Mouse (Mus musculus) thymus, adult 2 months (tissue): ENCODE data around the gene Slc23a2. TPM values are rescaled to one million over a fixed set of nuclear protein-coding genes. Genes with fewer than 3 reads are reported as not detected.

Experiments used
- DNase-seq: peaks from one replicate; pipeline ENCODE4 v3.0.0; 2021
- H3K27ac ChIP-seq: fragments of 200-500 bp; 2 replicates; pipeline ENCODE4 v1.5.1; 2012; ENCODE audit warnings: low read length, control low read depth; ENCODE audit not compliant: control insufficient read depth, insufficient read depth
- H3K27me3 ChIP-seq: fragments of 200-500 bp; 2 replicates; pipeline ENCODE4 v1.6.1; 2012; ENCODE audit warnings: mild to moderate bottlenecking, low read length, moderate library complexity, mixed read lengths; ENCODE audit not compliant: control insufficient read depth, insufficient read depth
- H3K36me3 ChIP-seq: fragments of 200-500 bp; 2 replicates; pipeline ENCODE4 v1.6.1; 2012; ENCODE audit warnings: mild to moderate bottlenecking, low read length, moderate library complexity; ENCODE audit not compliant: control insufficient read depth, insufficient read depth
- H3K4me1 ChIP-seq: fragments of 200-500 bp; replicated peaks from 2 replicates; pipeline ENCODE4 v1.6.1; 2012; ENCODE audit warnings: low read length; ENCODE audit not compliant: control insufficient read depth, insufficient read depth
- H3K4me3 ChIP-seq: fragments of 200-500 bp; 2 replicates; pipeline ENCODE4 v1.5.1; 2012; ENCODE audit warnings: mild to moderate bottlenecking, low read length, control low read depth, moderate library complexity; ENCODE audit not compliant: control insufficient read depth, insufficient read depth
- CTCF ChIP-seq: fragments of 200-500 bp; IDR thresholded peaks from 2 replicates; pipeline ENCODE4 v1.5.1; 2012; ENCODE audit warnings: mild to moderate bottlenecking, control low read depth, low read length, moderate library complexity, borderline replicate concordance; ENCODE audit not compliant: control insufficient read depth, poor library complexity, insufficient read depth; ENCODE audit errors: extremely low read depth
- POLR2A ChIP-seq: fragments of 200-500 bp; IDR thresholded peaks from 2 replicates; pipeline ENCODE4 v1.6.1; 2012; ENCODE audit warnings: mild to moderate bottlenecking, low read length, control low read depth, moderate library complexity; ENCODE audit not compliant: control insufficient read depth, poor library complexity, insufficient read depth; ENCODE audit errors: extremely low read depth
- WGBS: fragments of 180-500 bp; shearing (Covaris S2); methylation state at CpG from one replicate; pipeline ENCODE4 v1.1.7; 2018; 5-methylcytosine and 5-hydroxymethylcytosine counted together
- polyA plus RNA-seq: library from polyadenylated mRNA; depleted of rRNA; stranded (reverse); fragments of >200 nt; gene quantifications from 2 replicates; pipeline ENCODE4 v1.2.3, GENCODE M21; 2012

The Slc23a2 gene
- polyA plus RNA-seq, 1 experiment: 51.7 TPM

- no peaks in the 10 kb centered on the region for H3K27me3 ChIP-seq
- peaks cover 27% of the 10 kb centered on the region for H3K4me1 ChIP-seq
- H3K4me3 ChIP-seq: no peak overlapping the region
- DNase-seq: no peak
- 94% methylated on average over 5 of the region's 5 CpGs for WGBS
- TF ChIP-seq POLR2A (no peak), CTCF (no peak)
- no peaks in the 10 kb centered on the region for H3K36me3 ChIP-seq
- no peak overlapping the region for H3K27ac ChIP-seq
Measured at GRCm38 (mm10) chr2:132036326-132036725, 108.6 kb downstream of the Slc23a2 start.

GRCm38 (mm10) chr2:132035470-132035835 is 109.5 kb downstream of the Slc23a2 start:
- H3K27ac ChIP-seq: peak overlapping the region; percentile 77

GRCm38 (mm10) chr2:132034590-132035469 is 110.1 kb downstream of the Slc23a2 start:
- peaks cover 28% of the 10 kb centered on the region for H3K4me1 ChIP-seq
- H3K36me3 ChIP-seq: no peaks in the 10 kb centered on the region
- H3K4me3 ChIP-seq: no peak overlapping the region
- no peaks in the 10 kb centered on the region for H3K27me3 ChIP-seq
- 79% methylated on average over 4 of the region's 4 CpGs for WGBS
- peak overlapping the region; percentile 77 for H3K27ac ChIP-seq
- DNase-seq: no peak
- no peak for TF ChIP-seq POLR2A
- TF ChIP-seq CTCF: no peak

More at GRCm38 (mm10) chr2:132035470-132035835, 109.5 kb downstream of the Slc23a2 start:
- TF ChIP-seq CTCF (no peak), POLR2A (no peak)
- H3K27me3 ChIP-seq: no peaks in the 10 kb centered on the region
- no peak overlapping the region for H3K4me3 ChIP-seq
- peaks cover 29% of the 10 kb centered on the region for H3K4me1 ChIP-seq
- 24% methylated on average over 11 of the region's 11 CpGs for whole genome bisulfite sequencing
- H3K36me3 ChIP-seq: no peaks in the 10 kb centered on the region
- peak; percentile 54 for DNase-seq

- Histone ChIP-seq H3K4me1 (peaks cover 46% of the 10 kb centered on the region), H3K4me3 (no peak overlapping the region), H3K27ac (no peak overlapping the region), H3K36me3 (no peaks in the 10 kb centered on the region), H3K27me3 (no peaks in the 10 kb centered on the region)
- WGBS: 95% methylated on average over 11 of the region's 11 CpGs
- DNase-seq: no peak
- no peak for TF ChIP-seq POLR2A
- no peak for TF ChIP-seq CTCF
Measured at GRCm38 (mm10) chr2:132031364-132032095, 113.4 kb downstream of the Slc23a2 start.

- DNase-seq: no peak
- Histone ChIP-seq H3K36me3 (no peaks in the 10 kb centered on the region), H3K27ac (peak overlapping the region; percentile 8; the same call in 1 of the 2 replicates), H3K27me3 (no peaks in the 10 kb centered on the region), H3K4me1 (peaks cover 41% of the 10 kb centered on the region), H3K4me3 (peak overlapping the region; percentile 80)
- 58% methylated on average over 23 of the region's 23 CpGs for WGBS
- no peak for TF ChIP-seq CTCF
- TF ChIP-seq POLR2A: no peak
Measured at GRCm38 (mm10) chr2:132030418-132031363, 114.2 kb downstream of the Slc23a2 start.

- peak; percentile 93 for DNase-seq
- Histone ChIP-seq H3K27ac (peak within 1 kb of the TSS; percentile 72), H3K36me3 (no peaks in the 10 kb centered on the region), H3K4me1 (peaks cover 39% of the 10 kb centered on the region), H3K4me3 (peak within 1 kb of the TSS; percentile 80), H3K27me3 (no peaks in the 10 kb centered on the region)
- 1% methylated on average over 46 of the region's 48 CpGs for WGBS
- TF ChIP-seq POLR2A: no peak; the same call in 1 of the 2 replicates
- no peak for TF ChIP-seq CTCF
Measured at GRCm38 (mm10) chr2:132029646-132030417, 115.1 kb downstream of the Slc23a2 start, which contains the start of gene Rassf2. Gene Rassf2 (minus strand): TSS chr2:132030258.
